Comparison of ENCODE assay signal across 8 mouse cellular contexts in genomic region chr17:34028501-34029149, GRCm38 (mm10). TPM values are rescaled to one million over a fixed set of nuclear protein-coding genes. Genes with fewer than 3 reads are reported as not detected.
DNase-seq lines count a peak whose midpoint lies in the region; ATAC-seq and TF ChIP-seq lines count a peak whose summit lies in the region.

No protein-coding gene starts in this region.

- DNase-seq in layer of hippocampus, adult 2 months (ENCODE audit: low spot score in 2 of 2), result no peak
- no peak for DNase-seq in layer of hippocampus, adult 18-20 months (ENCODE audit: low spot score in 2 of 2)
- no peak for DNase-seq in urinary bladder, adult 18-20 months (ENCODE audit: low spot score in 2 of 2)

- peaks cover 20% of the 10 kb centered on the region for H3K36me3 ChIP-seq in embryonic facial prominence, embryonic 15.5 days
- H3K36me3 ChIP-seq in heart, embryonic 16.5 days (ENCODE audit: control insufficient read depth, insufficient read depth), result peaks cover 19% of the 10 kb centered on the region
- H3K36me3 ChIP-seq in midbrain, embryonic 12.5 days, result peaks cover 19% of the 10 kb centered on the region

- H3K9me3 ChIP-seq in embryonic facial prominence, embryonic 15.5 days (replicated peaks), result no peaks in the 10 kb centered on the region
- no peaks in the 10 kb centered on the region for H3K9me3 ChIP-seq in heart, embryonic 16.5 days (replicated peaks; ENCODE audit: control insufficient read depth, low read length)
- no peaks in the 10 kb centered on the region for H3K9me3 ChIP-seq in midbrain, embryonic 12.5 days

- no peak for ATAC-seq in embryonic facial prominence, embryonic 15.5 days (ENCODE audit: insufficient number of reproducible peaks, low FRiP score, low TSS enrichment, low read depth)
- no peak for ATAC-seq in heart, embryonic 16.5 days (replicated peaks; ENCODE audit: extremely low read depth, insufficient read depth, low FRiP score)
- ATAC-seq in midbrain, embryonic 12.5 days (ENCODE audit: low FRiP score, low read depth), result no peak
- ATAC-seq in inflammation-experienced regulatory T-cells, adult 6 months, result no peak
- no peak for ATAC-seq in monocyte, adult 5-6 weeks (replicated peaks; ENCODE audit: insufficient number of reproducible peaks, low FRiP score, low TSS enrichment, poor library complexity, severe bottlenecking)

- TF ChIP-seq CTCF in layer of hippocampus, adult 2 months (conservative IDR thresholded peaks at IDR 0.05), result no peak

- no peak overlapping the region for H3K9ac ChIP-seq in embryonic facial prominence, embryonic 15.5 days
- H3K9ac ChIP-seq in heart, embryonic 16.5 days (ENCODE audit: low read length), result no peak overlapping the region
- peak overlapping the region; percentile 32; the same call in 1 of the 2 replicates for H3K9ac ChIP-seq in midbrain, embryonic 12.5 days (replicated peaks)

- H3K4me1 ChIP-seq in embryonic facial prominence, embryonic 15.5 days, result peaks cover 74% of the 10 kb centered on the region
- peaks cover 58% of the 10 kb centered on the region for H3K4me1 ChIP-seq in heart, embryonic 16.5 days (ENCODE audit: control insufficient read depth, insufficient read depth, low read length)
- peaks cover 71% of the 10 kb centered on the region for H3K4me1 ChIP-seq in midbrain, embryonic 12.5 days

- no peak overlapping the region; the same call in 1 of the 2 replicates for H3K27ac ChIP-seq in layer of hippocampus, adult 2 months
- H3K27ac ChIP-seq in embryonic facial prominence, embryonic 15.5 days (replicated peaks), result peak overlapping the region; percentile 79; the same call in 1 of the 2 replicates
- H3K27ac ChIP-seq in heart, embryonic 16.5 days (ENCODE audit: low read length), result peak overlapping the region; percentile 44; the same call in 1 of the 2 replicates
- H3K27ac ChIP-seq in midbrain, embryonic 12.5 days (replicated peaks), result peak overlapping the region; percentile 96

- H3K4me3 ChIP-seq in layer of hippocampus, adult 2 months, result peak overlapping the region; percentile 81; the same call in 1 of the 2 replicates
- peak overlapping the region; percentile 64 for H3K4me3 ChIP-seq in embryonic facial prominence, embryonic 15.5 days (replicated peaks)
- H3K4me3 ChIP-seq in heart, embryonic 16.5 days (ENCODE audit: low read length), result no peak overlapping the region
- peak overlapping the region; percentile 95 for H3K4me3 ChIP-seq in midbrain, embryonic 12.5 days

- H3K4me2 ChIP-seq in embryonic facial prominence, embryonic 15.5 days (replicated peaks), result 0 out of 2 replicates have a peak overlapping the region, but pooled peaks have one; percentile 98
- peak overlapping the region; percentile 96; the same call in 1 of the 2 replicates for H3K4me2 ChIP-seq in heart, embryonic 16.5 days (ENCODE audit: low read depth, low read length)
- peak overlapping the region; percentile 88 for H3K4me2 ChIP-seq in midbrain, embryonic 12.5 days (replicated peaks)

- WGBS in embryonic facial prominence, embryonic 15.5 days, result 77% methylated on average over 17 of the region's 17 CpGs
- 71% methylated on average over 17 of the region's 17 CpGs for WGBS in heart, embryonic 16.5 days
- 45% methylated on average over 17 of the region's 17 CpGs for WGBS in midbrain, embryonic 12.5 days

- H3K27me3 ChIP-seq in embryonic facial prominence, embryonic 15.5 days, result no peaks in the 10 kb centered on the region
- no peaks in the 10 kb centered on the region for H3K27me3 ChIP-seq in heart, embryonic 16.5 days (ENCODE audit: control insufficient read depth, insufficient read depth, low read length)
- H3K27me3 ChIP-seq in midbrain, embryonic 12.5 days, result no peaks in the 10 kb centered on the region

RNA-seq across cellular contexts. Expression of gene H2-Ke6, which starts 0.8 kb away (rescaled TPM):
- 10 to 100 TPM; 55.6 to 59.5 TPM for total RNA-seq in layer of hippocampus, adult 2 months (2021)
- 10 to 100 TPM; 59.7 to 63.9 TPM for total RNA-seq in layer of hippocampus, adult 18-20 months (2021)
- polyA plus RNA-seq in embryonic facial prominence, embryonic 15.5 days (2015; fragmentation: Nextera tagmentation; extraction: Ambion mirVana), result 54.1 and 57.4 TPM in 2 replicates
- polyA plus RNA-seq in heart, embryonic 16.5 days (2015; fragmentation: Nextera tagmentation; extraction: Ambion mirVana), result 53.0 and 59.1 TPM in 2 replicates
- polyA plus RNA-seq in midbrain, embryonic 12.5 days (2016; fragmentation: Nextera tagmentation; extraction: Ambion mirVana), result 110 and 131 TPM in 2 replicates
- polyA plus RNA-seq in inflammation-experienced regulatory T-cells, adult 6 months (2017; shearing (Covaris generic)), result 10 to 100 TPM; 28.0 to 31.5 (median 30.7) TPM
- total RNA-seq in monocyte, adult 5-6 weeks (2017), result 77.7 to 117 TPM (median 111 TPM) in 3 replicates

RNA-seq across cellular contexts. Expression of gene Slc39a7, which starts 2.9 kb away (rescaled TPM):
- total RNA-seq in layer of hippocampus, adult 2 months (2021), result 10 to 100 TPM; 97.7 to 98.9 TPM
- total RNA-seq in layer of hippocampus, adult 18-20 months (2021), result 100 to 1,000 TPM in 1 of 2 experiments, 10 to 100 TPM in 1; 90.7 to 105 TPM
- polyA plus RNA-seq in embryonic facial prominence, embryonic 15.5 days (2015; fragmentation: Nextera tagmentation; extraction: Ambion mirVana), result 229 and 234 TPM in 2 replicates
- 108 and 119 TPM in 2 replicates for polyA plus RNA-seq in heart, embryonic 16.5 days (2015; fragmentation: Nextera tagmentation; extraction: Ambion mirVana)
- 180 and 184 TPM in 2 replicates for polyA plus RNA-seq in midbrain, embryonic 12.5 days (2016; fragmentation: Nextera tagmentation; extraction: Ambion mirVana)
- polyA plus RNA-seq in inflammation-experienced regulatory T-cells, adult 6 months (2017; shearing (Covaris generic)), result 10 to 100 TPM; 40.8 to 49.3 (median 44.7) TPM
- total RNA-seq in monocyte, adult 5-6 weeks (2017), result 105 to 116 TPM (median 115 TPM) in 3 replicates

RNA-seq across cellular contexts. Expression of gene Rxrb, which starts 3.0 kb away (rescaled TPM):
- 10 to 100 TPM; 80.6 to 85.5 TPM for total RNA-seq in layer of hippocampus, adult 2 months (2021)
- 10 to 100 TPM; 77.1 to 85.8 TPM for total RNA-seq in layer of hippocampus, adult 18-20 months (2021)
- polyA plus RNA-seq in embryonic facial prominence, embryonic 15.5 days (2015; fragmentation: Nextera tagmentation; extraction: Ambion mirVana), result 53.0 and 54.6 TPM in 2 replicates
- 33.7 and 34.5 TPM in 2 replicates for polyA plus RNA-seq in heart, embryonic 16.5 days (2015; fragmentation: Nextera tagmentation; extraction: Ambion mirVana)
- polyA plus RNA-seq in midbrain, embryonic 12.5 days (2016; fragmentation: Nextera tagmentation; extraction: Ambion mirVana), result 68.0 and 68.4 TPM in 2 replicates
- polyA plus RNA-seq in inflammation-experienced regulatory T-cells, adult 6 months (2017; shearing (Covaris generic)), result 10 to 100 TPM in 2 of 3 experiments, 1 to 10 TPM in 1; 7.8 to 10.6 (median 10.1) TPM
- total RNA-seq in monocyte, adult 5-6 weeks (2017), result 34.6 to 41.0 TPM (median 40.7 TPM) in 3 replicates

RNA-seq across cellular contexts. Expression of gene Ring1, which starts 4.1 kb away (rescaled TPM):
- total RNA-seq in layer of hippocampus, adult 2 months (2021), result 10 to 100 TPM; 39.6 to 45.2 TPM
- total RNA-seq in layer of hippocampus, adult 18-20 months (2021), result 10 to 100 TPM; 39.0 to 40.8 TPM
- polyA plus RNA-seq in embryonic facial prominence, embryonic 15.5 days (2015; fragmentation: Nextera tagmentation; extraction: Ambion mirVana), result 26.0 and 26.9 TPM in 2 replicates
- polyA plus RNA-seq in heart, embryonic 16.5 days (2015; fragmentation: Nextera tagmentation; extraction: Ambion mirVana), result 13.0 and 13.7 TPM in 2 replicates
- polyA plus RNA-seq in midbrain, embryonic 12.5 days (2016; fragmentation: Nextera tagmentation; extraction: Ambion mirVana), result 25.2 and 27.0 TPM in 2 replicates
- 1 to 10 TPM; 1.6 to 2.8 (median 2.5) TPM for polyA plus RNA-seq in inflammation-experienced regulatory T-cells, adult 6 months (2017; shearing (Covaris generic))
- 10.9 to 15.5 TPM (median 15.1 TPM) in 3 replicates for total RNA-seq in monocyte, adult 5-6 weeks (2017)

RNA-seq across cellular contexts. Expression of gene Col11a2, which starts 10.6 kb away (rescaled TPM):
- total RNA-seq in layer of hippocampus, adult 2 months (2021), result 10 to 100 TPM; 18.9 to 23.1 TPM
- total RNA-seq in layer of hippocampus, adult 18-20 months (2021), result 10 to 100 TPM; 22.5 to 23.4 TPM
- 53.2 and 64.3 TPM in 2 replicates for polyA plus RNA-seq in embryonic facial prominence, embryonic 15.5 days (2015; fragmentation: Nextera tagmentation; extraction: Ambion mirVana)
- polyA plus RNA-seq in heart, embryonic 16.5 days (2015; fragmentation: Nextera tagmentation; extraction: Ambion mirVana), result 1.1 and 1.2 TPM in 2 replicates
- polyA plus RNA-seq in midbrain, embryonic 12.5 days (2016; fragmentation: Nextera tagmentation; extraction: Ambion mirVana), result 2.3 and 4.0 TPM in 2 replicates
- polyA plus RNA-seq in inflammation-experienced regulatory T-cells, adult 6 months (2017; shearing (Covaris generic)), result under 1 TPM in 1 of 3 experiments, not detected in 2; 0.21 TPM
- total RNA-seq in monocyte, adult 5-6 weeks (2017), result 1.5 to 11.2 TPM (median 4.7 TPM) in 3 replicates
